Mouse (Mus musculus): ENCODE measurements around the gene Muc16. TPM values are rescaled to one million over a fixed set of nuclear protein-coding genes. Genes with fewer than 3 reads are reported as not detected.

Gene Muc16
- polyA plus RNA-seq, 1 experiment from 2014 or later, result 2.1 TPM

DNA sequence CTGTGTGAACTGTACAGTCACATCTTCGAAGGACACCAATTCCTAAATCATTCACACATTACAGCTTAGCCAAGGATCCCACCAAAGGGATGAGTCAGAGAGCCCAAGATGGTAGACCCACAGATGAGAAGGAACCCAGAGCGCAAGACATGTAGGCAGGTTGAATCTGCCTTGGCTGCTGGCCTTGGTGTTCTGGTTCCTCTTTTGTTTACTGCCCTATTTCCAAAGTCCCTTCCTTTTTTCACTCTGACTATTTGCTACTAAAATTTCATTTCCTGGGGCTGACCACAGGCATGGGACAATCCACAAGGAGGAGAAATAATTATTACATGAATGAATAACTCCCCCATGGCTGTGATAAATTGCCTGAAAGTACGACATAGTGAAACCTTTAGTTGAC is 206.3 kb downstream of the Muc16 start:
- no peaks in the 10 kb centered on the region for H3K36me3 ChIP-seq (ENCODE audit: control insufficient read depth, insufficient read depth, low read length)
- no peak overlapping the region for H3K9ac ChIP-seq (ENCODE audit: low read depth, low read length)
- ATAC-seq, result no peak
- no peaks in the 10 kb centered on the region for H3K27me3 ChIP-seq (replicated peaks; ENCODE audit: control insufficient read depth, insufficient read depth, low read length)
- no peaks in the 10 kb centered on the region; the same call in 1 of the 2 replicates for H3K9me3 ChIP-seq (ENCODE audit: control insufficient read depth, low read length)
- H3K4me2 ChIP-seq (ENCODE audit: low read depth, low read length), result no peak overlapping the region
- H3K4me1 ChIP-seq (ENCODE audit: control insufficient read depth, insufficient read depth, low read length), result peaks cover 4% of the 10 kb centered on the region; the same call in 1 of the 2 replicates
- no peak overlapping the region for H3K27ac ChIP-seq (ENCODE audit: low read length)
- no peak overlapping the region for H3K4me3 ChIP-seq (ENCODE audit: low read length)
- 89% methylated on average over 3 of the region's 3 CpGs for WGBS

DNA sequence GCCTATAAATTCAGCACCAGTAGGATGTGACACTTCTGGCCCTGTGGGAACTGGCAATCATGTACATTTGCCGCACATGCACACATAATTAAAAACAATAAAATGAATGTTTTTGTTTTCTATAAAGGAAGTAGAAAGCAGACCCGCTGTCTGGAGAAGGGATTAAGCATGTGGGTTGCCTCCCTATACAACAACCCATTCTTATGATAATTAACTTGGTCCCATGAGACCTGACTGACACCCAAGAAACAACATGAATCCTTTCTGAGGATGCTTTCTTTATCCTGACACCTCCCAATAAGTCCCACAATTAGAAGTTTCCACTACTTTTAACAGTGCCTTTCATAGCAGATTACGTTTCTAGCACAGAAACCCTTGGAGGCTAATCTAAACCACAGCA is 207.0 kb downstream of the Muc16 start:
- Histone ChIP-seq H3K27me3 (replicated peaks; ENCODE audit: control insufficient read depth, insufficient read depth, low read length) (no peaks in the 10 kb centered on the region), H3K9me3 (ENCODE audit: control insufficient read depth, low read length) (no peaks in the 10 kb centered on the region; the same call in 1 of the 2 replicates), H3K9ac (ENCODE audit: low read depth, low read length) (no peak overlapping the region), H3K4me1 (ENCODE audit: control insufficient read depth, insufficient read depth, low read length) (no peaks in the 10 kb centered on the region), H3K4me2 (ENCODE audit: low read depth, low read length) (no peak overlapping the region), H3K27ac (ENCODE audit: low read length) (no peak overlapping the region), H3K4me3 (ENCODE audit: low read length) (no peak overlapping the region), H3K36me3 (ENCODE audit: control insufficient read depth, insufficient read depth, low read length) (no peaks in the 10 kb centered on the region)
- ATAC-seq, result no peak
- 78% methylated on average over 3 of the region's 3 CpGs for WGBS

DNA sequence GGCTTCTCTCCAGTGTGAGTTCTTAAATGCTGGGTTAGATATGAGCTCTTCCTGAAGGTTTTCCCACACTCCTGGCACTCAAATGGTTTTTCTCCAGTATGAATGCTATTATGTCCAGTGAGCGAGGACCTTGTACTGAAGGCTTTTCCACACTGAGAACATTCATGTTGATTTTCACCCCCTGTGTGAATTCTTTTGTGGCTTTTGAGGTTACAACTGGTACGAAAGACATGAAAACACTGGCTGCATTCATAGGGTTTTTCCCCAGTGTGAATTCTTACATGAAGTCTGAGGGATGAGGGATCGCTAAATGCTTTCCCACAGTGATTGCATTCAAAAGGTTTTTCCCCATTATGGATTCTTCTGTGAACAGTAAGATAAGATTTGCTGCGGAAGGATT is 217.8 kb downstream of the Muc16 start:
- Histone ChIP-seq H3K27me3 (replicated peaks; ENCODE audit: control insufficient read depth, insufficient read depth, low read length) (no peaks in the 10 kb centered on the region), H3K4me2 (ENCODE audit: low read depth, low read length) (no peak overlapping the region), H3K27ac (ENCODE audit: low read length) (no peak overlapping the region), H3K9ac (ENCODE audit: low read depth, low read length) (no peak overlapping the region), H3K36me3 (ENCODE audit: control insufficient read depth, insufficient read depth, low read length) (peaks cover 12% of the 10 kb centered on the region), H3K4me3 (ENCODE audit: low read length) (no peak overlapping the region), H3K9me3 (ENCODE audit: control insufficient read depth, low read length) (no peaks in the 10 kb centered on the region), H3K4me1 (ENCODE audit: control insufficient read depth, insufficient read depth, low read length) (no peaks in the 10 kb centered on the region)
- no peak for ATAC-seq
- 90% methylated on average over 4 of the region's 4 CpGs for WGBS

Small RNA genes within 50 kb of the gene (microRNA-seq; reads per million reads assigned to microRNA genes)
- gene Gm22854, result not detected

Other genes starting within 250 kb of the Muc16 start
- not detected in 2 replicates for gene Mbd3l2, start 243.9 kb downstream of the Muc16 start, polyA plus RNA-seq (2015; fragmentation: Nextera tagmentation; extraction: Ambion mirVana)
- 3.4 TPM in 2 replicates for gene Zfp558, start 196.3 kb downstream of the Muc16 start, polyA plus RNA-seq (2015; fragmentation: Nextera tagmentation; extraction: Ambion mirVana)
- not detected in 2 replicates for gene Mbd3l1, start 196.2 kb downstream of the Muc16 start, polyA plus RNA-seq (2015; fragmentation: Nextera tagmentation; extraction: Ambion mirVana)
- gene Olfr24, start 89.5 kb upstream of the Muc16 start, polyA plus RNA-seq (2015; fragmentation: Nextera tagmentation; extraction: Ambion mirVana), result not detected in 2 replicates
- not detected in 2 replicates for gene Olfr828, start 145.0 kb upstream of the Muc16 start, polyA plus RNA-seq (2015; fragmentation: Nextera tagmentation; extraction: Ambion mirVana)
- gene Olfr829, start 180.4 kb upstream of the Muc16 start, polyA plus RNA-seq (2015; fragmentation: Nextera tagmentation; extraction: Ambion mirVana), result not detected in 2 replicates
- not detected in 2 replicates for gene Olfr830, start 200.2 kb upstream of the Muc16 start, polyA plus RNA-seq (2015; fragmentation: Nextera tagmentation; extraction: Ambion mirVana)

All from intestine, embryonic 16.5 days (tissue).